Mouse (Mus musculus) ES-Bruce4 (cell line): ENCODE data around the gene Grrp1.
"Not testable (repeated sequence)": the region's sequence is repeated elsewhere in the genome, so short reads cannot be mapped to it uniquely, and the experiment has no call there.

Experiments
- CTCF ChIP-seq: IDR thresholded peaks from one replicate; pipeline ENCODE4 v1.8.1; 2011; ENCODE audit warnings: low read depth, low read length
- POLR2A ChIP-seq: IDR thresholded peaks from one replicate; pipeline ENCODE4 v1.8.1; 2011; ENCODE audit warnings: low read length; ENCODE audit not compliant: insufficient read depth

GRCm38 (mm10) chr4:134296096-134296495, 42.2 kb upstream of the Grrp1 start:
- not testable (repeated sequence) for TF ChIP-seq CTCF, POLR2A
